Mouse (Mus musculus) MEL (cell line): ENCODE data around the gene Prdm15.

ENCODE experiments used
- BHLHE40 ChIP-seq: IDR thresholded peaks from 2 replicates; pipeline ENCODE4 v1.6.1; 2012; ENCODE audit warnings: low read depth, mild to moderate bottlenecking, inconsistent platforms, low read length, improper control_type of control experiment, borderline replicate concordance
- CTCF ChIP-seq, 3 experiments: IDR thresholded peaks in 2 of 3; conservative IDR thresholded peaks in 1 of 3; 2 replicates each; pipeline ENCODE4 v1.5.1; 2011 to 2012; ENCODE audit warnings: low read length in 3 of 3, low read depth in 2 of 3, mild to moderate bottlenecking in 2 of 3, improper control_type of control experiment in 1 of 3, inconsistent platforms in 1 of 3, mixed read lengths in 1 of 3, moderate library complexity in 1 of 3; ENCODE audit not compliant: control insufficient read depth in 1 of 3, insufficient read depth in 1 of 3, poor library complexity in 1 of 3, severe bottlenecking in 1 of 3
- EP300 ChIP-seq, 2 experiments: IDR thresholded peaks; 2 replicates each; pipeline ENCODE4 v1.6.1; 2011; ENCODE audit warnings: improper control_type of control experiment in 2 of 2, low read length in 2 of 2, low read depth in 1 of 2, mild to moderate bottlenecking in 1 of 2
- JUND ChIP-seq: IDR thresholded peaks from 2 replicates; pipeline ENCODE4 v1.6.1; 2011; ENCODE audit warnings: low read depth, mild to moderate bottlenecking, improper control_type of control experiment, low read length
- KAT2A ChIP-seq: conservative IDR thresholded peaks from 2 replicates; pipeline ENCODE4 v1.6.1; 2012; ENCODE audit warnings: low read depth, low read length, improper control_type of control experiment, inconsistent platforms
- MAFK ChIP-seq: IDR thresholded peaks from 2 replicates; pipeline ENCODE4 v1.6.1; 2011; ENCODE audit warnings: low read depth, mild to moderate bottlenecking, low read length, improper control_type of control experiment, borderline replicate concordance
- POLR2A ChIP-seq, 2 experiments: IDR thresholded peaks; 2 replicates each; pipeline ENCODE4 v1.6.1; 2011 to 2012; ENCODE audit warnings: low read length in 2 of 2, mild to moderate bottlenecking in 2 of 2, control low read depth in 1 of 2, improper control_type of control experiment in 1 of 2, low read depth in 1 of 2, moderate library complexity in 1 of 2; ENCODE audit not compliant: control insufficient read depth in 1 of 2, insufficient read depth in 1 of 2, poor library complexity in 1 of 2
- POLR2AphosphoS2 ChIP-seq: IDR thresholded peaks from 2 replicates; pipeline ENCODE4 v1.6.1; 2011; ENCODE audit warnings: low read length, improper control_type of control experiment
- RCOR1 ChIP-seq: IDR thresholded peaks from 2 replicates; pipeline ENCODE4 v1.6.1; 2012; ENCODE audit warnings: low read depth, mild to moderate bottlenecking, inconsistent platforms, low read length, improper control_type of control experiment
- SIN3A ChIP-seq: IDR thresholded peaks from 2 replicates; pipeline ENCODE4 v1.6.1; 2012; ENCODE audit warnings: low read length, improper control_type of control experiment, inconsistent platforms
- TAL1 ChIP-seq: IDR thresholded peaks from 2 replicates; pipeline ENCODE4 v1.6.1; 2012; ENCODE audit warnings: mild to moderate bottlenecking, inconsistent platforms, low read length, moderate library complexity, mixed read lengths

GRCm38 (mm10) chr16:97887762-97888161 lies 36.1 kb upstream of the Prdm15 start:
- TF ChIP-seq SIN3A (no peak), RCOR1 (no peak), CTCF (IDR thresholded peaks at IDR 0.05 in 2 of 3, conservative IDR thresholded peaks at IDR 0.05 in 1 of 3; ENCODE audit: control insufficient read depth in 1 of 3, insufficient read depth in 1 of 3, low read depth in 2 of 3, low read length in 3 of 3, poor library complexity in 1 of 3, severe bottlenecking in 1 of 3) (no peak), POLR2AphosphoS2 (no peak), KAT2A (no peak), BHLHE40 (no peak), POLR2A (IDR thresholded peaks at IDR 0.05; ENCODE audit: control insufficient read depth in 1 of 2, insufficient read depth in 1 of 2, low read depth in 1 of 2, low read length in 2 of 2, poor library complexity in 1 of 2) (no peak), EP300 (IDR thresholded peaks at IDR 0.05; ENCODE audit: low read depth in 1 of 2, low read length in 2 of 2) (no peak), JUND (no peak), TAL1 (no peak), MAFK (no peak)
